Mouse (Mus musculus) thymus, postnatal 36 days (tissue): ENCODE measurements at regions not wholly inside any gene's neighbourhood (a gene's known extent, or its start where the extent isn't known, plus 50 kb on each side); places are given as distances from the start of the nearest gene placed in this dataset.

Experiments used
- DNase-seq, 2 experiments: peaks; one replicate each; pipeline ENCODE4 v3.0.0; 2022; ENCODE audit warnings: mixed read lengths in 2 of 2

- no peak for DNase-seq
These were observed 77.0 kb upstream of the Mmadhc start for GRCm38 (mm10) chr2:50373626-50374025.

GRCm38 (mm10) chr2:50373006-50373405 lies 76.4 kb upstream of the Mmadhc start:
- DNase-seq, result no peak

GRCm38 (mm10) chr2:50368831-50369230 lies 72.2 kb upstream of the Mmadhc start:
- DNase-seq, result no peak

- no peak for DNase-seq
These were observed 71.8 kb upstream of the Mmadhc start for GRCm38 (mm10) chr2:50368351-50368750.

- DNase-seq, result no peak
These were observed 68.6 kb upstream of the Mmadhc start for GRCm38 (mm10) chr2:50365221-50365620.

GRCm38 (mm10) chr2:50356089-50356488 lies 59.5 kb upstream of the Mmadhc start:
- DNase-seq, result no peak

- DNase-seq, result no peak
These were observed 51.1 kb upstream of the Mmadhc start for GRCm38 (mm10) chr2:50347486-50348265.
